Mouse (Mus musculus): Measurements from ENCODE around the gene Arpc2. TPM values are rescaled to one million over a fixed set of nuclear protein-coding genes. Genes with fewer than 3 reads are reported as not detected.
A peak's percentile ranks its signal among the peaks of the same experiment; 100 is the strongest.

Arpc2 gene
- polyA plus RNA-seq, 1 experiment from 2014 or later, result 375 TPM

- Histone ChIP-seq H3K4me3 (ENCODE audit: low read depth, low read length) (no peak overlapping the region), H3K9me3 (ENCODE audit: control insufficient read depth, low read length) (no peaks in the 10 kb centered on the region), H3K36me3 (ENCODE audit: control insufficient read depth, insufficient read depth, low read length) (peaks cover 6% of the 10 kb centered on the region), H3K9ac (ENCODE audit: low read depth, low read length) (peak overlapping the region; percentile 65; the same call in 1 of the 2 replicates), H3K27me3 (replicated peaks; ENCODE audit: control insufficient read depth, insufficient read depth, low read length) (no peaks in the 10 kb centered on the region), H3K4me1 (replicated peaks; ENCODE audit: control insufficient read depth, insufficient read depth, low read length) (peaks cover 53% of the 10 kb centered on the region), H3K27ac (ENCODE audit: low read depth, low read length) (peak overlapping the region; percentile 91; the same call in 1 of the 2 replicates), H3K4me2 (peak overlapping the region; percentile 72)
- WGBS, result 39% methylated on average over 3 of the region's 3 CpGs
- ATAC-seq (replicated peaks; ENCODE audit: low FRiP score) (no peak), DNase-seq (ENCODE audit: low spot score) (no peak)
Observed at GRCm38 (mm10) chr1:74297269-74297668, 61.4 kb downstream of the Arpc2 start.

- H3K4me1 ChIP-seq (replicated peaks; ENCODE audit: control insufficient read depth, insufficient read depth, low read length), result peaks cover 57% of the 10 kb centered on the region
Observed at GRCm38 (mm10) chr1:74298157-74298750, 62.4 kb downstream of the Arpc2 start.

GRCm38 (mm10) chr1:74298996-74299395 lies 63.1 kb downstream of the Arpc2 start:
- ATAC-seq (replicated peaks; ENCODE audit: low FRiP score) (no peak), DNase-seq (ENCODE audit: low spot score) (no peak)
- WGBS, result 74% methylated on average over 5 of the region's 5 CpGs
- Histone ChIP-seq H3K27ac (ENCODE audit: low read depth, low read length) (no peak overlapping the region), H3K4me1 (replicated peaks; ENCODE audit: control insufficient read depth, insufficient read depth, low read length) (peaks cover 57% of the 10 kb centered on the region), H3K9ac (ENCODE audit: low read depth, low read length) (no peak overlapping the region), H3K27me3 (replicated peaks; ENCODE audit: control insufficient read depth, insufficient read depth, low read length) (no peaks in the 10 kb centered on the region), H3K36me3 (ENCODE audit: control insufficient read depth, insufficient read depth, low read length) (no peaks in the 10 kb centered on the region), H3K4me2 (no peak overlapping the region), H3K9me3 (ENCODE audit: control insufficient read depth, low read length) (no peaks in the 10 kb centered on the region), H3K4me3 (ENCODE audit: low read depth, low read length) (no peak overlapping the region)

More at GRCm38 (mm10) chr1:74298157-74298750, 62.4 kb downstream of the Arpc2 start:
- no peak for ATAC-seq (replicated peaks; ENCODE audit: low FRiP score)
- WGBS, result 89% methylated on average over 5 of the region's 5 CpGs
- H3K9ac ChIP-seq (ENCODE audit: low read depth, low read length), result peak overlapping the region; percentile 22; the same call in 1 of the 2 replicates
- no peaks in the 10 kb centered on the region for H3K9me3 ChIP-seq (ENCODE audit: control insufficient read depth, low read length)
- no peak overlapping the region for H3K27ac ChIP-seq (ENCODE audit: low read depth, low read length)
- H3K4me2 ChIP-seq, result no peak overlapping the region
- 0 out of 2 replicates have a peak, but pooled peaks cover 2% of the 10 kb centered on the region for H3K36me3 ChIP-seq (ENCODE audit: control insufficient read depth, insufficient read depth, low read length)
- no peak overlapping the region for H3K4me3 ChIP-seq (ENCODE audit: low read depth, low read length)
- no peaks in the 10 kb centered on the region for H3K27me3 ChIP-seq (replicated peaks; ENCODE audit: control insufficient read depth, insufficient read depth, low read length)
- DNase-seq (ENCODE audit: low spot score), result no peak

GRCm38 (mm10) chr1:74300347-74301110 lies 64.6 kb downstream of the Arpc2 start:
- H3K9ac ChIP-seq (ENCODE audit: low read depth, low read length), result no peak overlapping the region

GRCm38 (mm10) chr1:74302229-74302628 lies 66.3 kb downstream of the Arpc2 start:
- Histone ChIP-seq H3K9ac (ENCODE audit: low read depth, low read length) (no peak overlapping the region), H3K4me2 (no peak overlapping the region; the same call in 1 of the 2 replicates), H3K9me3 (ENCODE audit: control insufficient read depth, low read length) (no peaks in the 10 kb centered on the region), H3K4me1 (replicated peaks; ENCODE audit: control insufficient read depth, insufficient read depth, low read length) (peaks cover 32% of the 10 kb centered on the region), H3K4me3 (ENCODE audit: low read depth, low read length) (no peak overlapping the region), H3K36me3 (ENCODE audit: control insufficient read depth, insufficient read depth, low read length) (no peaks in the 10 kb centered on the region), H3K27ac (ENCODE audit: low read depth, low read length) (no peak overlapping the region), H3K27me3 (replicated peaks; ENCODE audit: control insufficient read depth, insufficient read depth, low read length) (no peaks in the 10 kb centered on the region)
- no peak for DNase-seq (ENCODE audit: low spot score)
- no peak for ATAC-seq (replicated peaks; ENCODE audit: low FRiP score)
- WGBS, result 87% methylated on average over 7 of the region's 7 CpGs

More at GRCm38 (mm10) chr1:74300347-74301110, 64.6 kb downstream of the Arpc2 start:
- no peak for DNase-seq (ENCODE audit: low spot score)
- 63% methylated on average over 6 of the region's 6 CpGs for WGBS
- no peak for ATAC-seq (replicated peaks; ENCODE audit: low FRiP score)
- Histone ChIP-seq H3K27ac (ENCODE audit: low read depth, low read length) (no peak overlapping the region), H3K36me3 (ENCODE audit: control insufficient read depth, insufficient read depth, low read length) (no peaks in the 10 kb centered on the region), H3K9me3 (ENCODE audit: control insufficient read depth, low read length) (no peaks in the 10 kb centered on the region), H3K27me3 (replicated peaks; ENCODE audit: control insufficient read depth, insufficient read depth, low read length) (no peaks in the 10 kb centered on the region), H3K4me2 (no peak overlapping the region), H3K4me3 (ENCODE audit: low read depth, low read length) (no peak overlapping the region), H3K4me1 (replicated peaks; ENCODE audit: control insufficient read depth, insufficient read depth, low read length) (peaks cover 46% of the 10 kb centered on the region)

- Histone ChIP-seq H3K27ac (ENCODE audit: low read depth, low read length) (no peak overlapping the region), H3K4me1 (replicated peaks; ENCODE audit: control insufficient read depth, insufficient read depth, low read length) (peaks cover 27% of the 10 kb centered on the region), H3K9me3 (ENCODE audit: control insufficient read depth, low read length) (no peaks in the 10 kb centered on the region), H3K4me3 (ENCODE audit: low read depth, low read length) (peak overlapping the region; percentile 82), H3K9ac (ENCODE audit: low read depth, low read length) (no peak overlapping the region; the same call in 1 of the 2 replicates), H3K27me3 (replicated peaks; ENCODE audit: control insufficient read depth, insufficient read depth, low read length) (no peaks in the 10 kb centered on the region), H3K4me2 (peak overlapping the region; percentile 82), H3K36me3 (ENCODE audit: control insufficient read depth, insufficient read depth, low read length) (no peaks in the 10 kb centered on the region)
- DNase-seq (ENCODE audit: low spot score) (no peak), ATAC-seq (replicated peaks; ENCODE audit: low FRiP score) (no peak)
- WGBS, result 74% methylated on average over 2 of the region's 2 CpGs
Observed at GRCm38 (mm10) chr1:74302835-74303234, 67.0 kb downstream of the Arpc2 start.

- peaks cover 34% of the 10 kb centered on the region for H3K4me1 ChIP-seq (replicated peaks; ENCODE audit: control insufficient read depth, insufficient read depth, low read length)
- peak; percentile 87 for ATAC-seq (replicated peaks; ENCODE audit: low FRiP score)
- WGBS, result under 1% methylated on average over 56 of the region's 56 CpGs
- H3K4me2 ChIP-seq, result peak overlapping the region; percentile 82
- H3K9ac ChIP-seq (ENCODE audit: low read depth, low read length), result peak overlapping the region; percentile 79
- H3K9me3 ChIP-seq (ENCODE audit: control insufficient read depth, low read length), result no peaks in the 10 kb centered on the region
- no peaks in the 10 kb centered on the region for H3K36me3 ChIP-seq (ENCODE audit: control insufficient read depth, insufficient read depth, low read length)
- peak overlapping the region; percentile 82 for H3K4me3 ChIP-seq (ENCODE audit: low read depth, low read length)
- H3K27me3 ChIP-seq (replicated peaks; ENCODE audit: control insufficient read depth, insufficient read depth, low read length), result no peaks in the 10 kb centered on the region
- DNase-seq (ENCODE audit: low spot score), result peak; percentile 82
- peak overlapping the region; percentile 62 for H3K27ac ChIP-seq (ENCODE audit: low read depth, low read length)
Observed at GRCm38 (mm10) chr1:74303509-74304338, 67.8 kb downstream of the Arpc2 start.

GRCm38 (mm10) chr1:74304339-74304790 lies 68.5 kb downstream of the Arpc2 start:
- Histone ChIP-seq H3K9ac (ENCODE audit: low read depth, low read length) (peak overlapping the region; percentile 79), H3K36me3 (ENCODE audit: control insufficient read depth, insufficient read depth, low read length) (no peaks in the 10 kb centered on the region), H3K27ac (ENCODE audit: low read depth, low read length) (peak overlapping the region; percentile 62), H3K4me3 (ENCODE audit: low read depth, low read length) (peak overlapping the region; percentile 82), H3K4me2 (peak overlapping the region; percentile 82), H3K27me3 (replicated peaks; ENCODE audit: control insufficient read depth, insufficient read depth, low read length) (no peaks in the 10 kb centered on the region), H3K9me3 (ENCODE audit: control insufficient read depth, low read length) (no peaks in the 10 kb centered on the region), H3K4me1 (replicated peaks; ENCODE audit: control insufficient read depth, insufficient read depth, low read length) (peaks cover 30% of the 10 kb centered on the region)
- DNase-seq (ENCODE audit: low spot score) (no peak), ATAC-seq (replicated peaks; ENCODE audit: low FRiP score) (peak; percentile 13; the same call in 1 of the 2 replicates)
- 4% methylated on average over 12 of the region's 12 CpGs for WGBS
